Mouse (Mus musculus): Measurements from ENCODE around the gene Babam2.

GRCm38 (mm10) chr5:32053476-32053875 is 356.0 kb downstream of the Babam2 start:
- no peak for TF ChIP-seq CTCF (IDR thresholded peaks at IDR 0.05; ENCODE audit: control insufficient read depth, insufficient read depth, low read length)
- TF ChIP-seq POLR2A (IDR thresholded peaks at IDR 0.05; ENCODE audit: borderline replicate concordance, control insufficient read depth, low read depth, low read length) = no peak

Measured in bone marrow, adult 2 months (tissue).